Mouse (Mus musculus) G1E (cell line): ENCODE measurements around the gene Pla2g3. TPM values are rescaled to one million over a fixed set of nuclear protein-coding genes. Genes with fewer than 3 reads are reported as not detected.

Experiments
- ATAC-seq: 2 replicates; pipeline ENCODE4 v1.8.0; 2016; ENCODE audit warnings: mild to moderate bottlenecking; ENCODE audit not compliant: insufficient number of reproducible peaks, poor library complexity, low FRiP score, severe bottlenecking; ENCODE audit errors: extremely low read depth
- DNase-seq: peaks from one replicate; pipeline ENCODE4 v3.0.0; 2012; ENCODE audit warnings: low spot score
- H3K27me3 ChIP-seq: 2 replicates; pipeline ENCODE4 v1.6.1; 2012; ENCODE audit warnings: mild to moderate bottlenecking, low read length, inconsistent platforms; ENCODE audit not compliant: insufficient read depth
- H3K36me3 ChIP-seq: replicated peaks from 2 replicates; pipeline ENCODE3; 2012; ENCODE audit warnings: mild to moderate bottlenecking, inconsistent platforms
- H3K4me1 ChIP-seq: 2 replicates; pipeline ENCODE4 v1.6.1; 2012; ENCODE audit warnings: low read depth, low read length, inconsistent platforms, mixed read lengths; ENCODE audit not compliant: insufficient read depth
- H3K4me3 ChIP-seq: 2 replicates; pipeline ENCODE4 v1.5.1; 2012; ENCODE audit warnings: low read depth, mild to moderate bottlenecking, inconsistent platforms, low read length, moderate library complexity, mixed read lengths
- H3K9me3 ChIP-seq: replicated peaks from 2 replicates; pipeline ENCODE4 v1.6.1; 2012; ENCODE audit warnings: inconsistent platforms
- CTCF ChIP-seq: IDR thresholded peaks from 2 replicates; pipeline ENCODE4 v1.5.1; 2012; ENCODE audit warnings: low read depth, low read length, inconsistent platforms, mixed read lengths
- GATA1 ChIP-seq: IDR thresholded peaks from 2 replicates; pipeline ENCODE4 v1.6.1; 2012; ENCODE audit warnings: borderline replicate concordance, low read length, inconsistent platforms, mixed read lengths
- GATA2 ChIP-seq: IDR thresholded peaks from 2 replicates; pipeline ENCODE4 v1.6.1; 2012; ENCODE audit warnings: low read depth, low read length, inconsistent platforms, borderline replicate concordance
- POLR2AphosphoS5 ChIP-seq: IDR thresholded peaks from 2 replicates; pipeline ENCODE4 v1.6.1; 2012; ENCODE audit warnings: low read depth, low read length, inconsistent platforms; ENCODE audit not compliant: insufficient replicate concordance
- TAL1 ChIP-seq: conservative IDR thresholded peaks from 2 replicates; pipeline ENCODE4 v1.6.1; 2012; ENCODE audit warnings: low read depth, low read length, inconsistent platforms, mixed read lengths
- polyA plus RNA-seq: library from polyadenylated mRNA; stranded (reverse); fragments of >175 nt; gene quantifications from 2 replicates; pipeline ENCODE4 v1.2.3, GENCODE M21; 2012
- total RNA-seq, 2 experiments: library from RNA; stranded (forward) in 1 of 2; stranded (reverse) in 1 of 2; fragments of 200-1000 nt in 1 of 2; fragments of >200 nt in 1 of 2; fragmentation: Nextera tagmentation in 1 of 2; gene quantifications; 2 replicates each; pipeline ENCODE4 v1.2.3; 2014 to 2017

The Pla2g3 gene
- total and polyA plus RNA-seq, 3 experiments, result 0.11 TPM; not detected in 2

GRCm38 (mm10) chr11:3516121-3516520 is 28.0 kb downstream of the Pla2g3 start:
- Histone ChIP-seq H3K9me3 (no peaks in the 10 kb centered on the region), H3K4me3 (no peak overlapping the region), H3K27me3 (peaks cover 6% of the 10 kb centered on the region), H3K36me3 (no peaks in the 10 kb centered on the region), H3K4me1 (peaks cover 8% of the 10 kb centered on the region)
- DNase-seq (no peak), ATAC-seq (no peak)
- no peak for TF ChIP-seq TAL1
- TF ChIP-seq GATA1, result no peak
- no peak for TF ChIP-seq GATA2
- no peak for TF ChIP-seq CTCF
- TF ChIP-seq POLR2AphosphoS5, result no peak

- peaks cover 6% of the 10 kb centered on the region for H3K27me3 ChIP-seq
- no peak for DNase-seq
These were observed 29.1 kb downstream of the Pla2g3 start for GRCm38 (mm10) chr11:3516859-3517845.

GRCm38 (mm10) chr11:3517846-3518732 is 30.0 kb downstream of the Pla2g3 start:
- Histone ChIP-seq H3K27me3 (peaks cover 6% of the 10 kb centered on the region), H3K4me1 (peaks cover 7% of the 10 kb centered on the region), H3K9me3 (no peaks in the 10 kb centered on the region), H3K4me3 (no peak overlapping the region), H3K36me3 (no peaks in the 10 kb centered on the region)
- DNase-seq (no peak), ATAC-seq (no peak)
- TF ChIP-seq TAL1, result no peak
- TF ChIP-seq CTCF, result no peak
- TF ChIP-seq GATA2, result no peak

More at GRCm38 (mm10) chr11:3516859-3517845, 29.1 kb downstream of the Pla2g3 start:
- no peak overlapping the region for H3K4me3 ChIP-seq
- ATAC-seq, result no peak
- H3K4me1 ChIP-seq, result peaks cover 7% of the 10 kb centered on the region
- H3K9me3 ChIP-seq, result no peaks in the 10 kb centered on the region
- no peaks in the 10 kb centered on the region for H3K36me3 ChIP-seq
- TF ChIP-seq POLR2AphosphoS5 (no peak), GATA2 (no peak), TAL1 (no peak), CTCF (no peak), GATA1 (no peak)

- DNase-seq, result no peak
- TF ChIP-seq GATA2 (no peak), GATA1 (no peak), TAL1 (no peak), POLR2AphosphoS5 (no peak), CTCF (no peak)
- H3K36me3 ChIP-seq, result no peaks in the 10 kb centered on the region
- H3K4me3 ChIP-seq, result no peak overlapping the region
- ATAC-seq, result no peak
- H3K9me3 ChIP-seq, result no peaks in the 10 kb centered on the region
- H3K4me1 ChIP-seq, result peaks cover 7% of the 10 kb centered on the region
- peaks cover 7% of the 10 kb centered on the region for H3K27me3 ChIP-seq
These were observed 31.1 kb downstream of the Pla2g3 start for GRCm38 (mm10) chr11:3519051-3519726.

GRCm38 (mm10) chr11:3519756-3520398 is 31.8 kb downstream of the Pla2g3 start:
- DNase-seq (no peak), ATAC-seq (no peak)
- H3K4me1 ChIP-seq, result peaks cover under 1% of the 10 kb centered on the region; the same call in 1 of the 2 replicates
- H3K36me3 ChIP-seq, result no peaks in the 10 kb centered on the region
- no peaks in the 10 kb centered on the region for H3K9me3 ChIP-seq
- TF ChIP-seq POLR2AphosphoS5, result no peak
- TF ChIP-seq CTCF, result no peak
- TF ChIP-seq TAL1, result no peak
- TF ChIP-seq GATA2, result no peak
- TF ChIP-seq GATA1, result no peak
- peaks cover 4% of the 10 kb centered on the region for H3K27me3 ChIP-seq
- H3K4me3 ChIP-seq, result no peak overlapping the region
